9 mouse cellular contexts compared by ENCODE assay signal in genomic region chr4:121015268-121015659, GRCm38 (mm10). TPM values are rescaled to one million over a fixed set of nuclear protein-coding genes. Genes with fewer than 3 reads are reported as not detected.
DNase-seq lines count a peak whose midpoint lies in the region; ATAC-seq and TF ChIP-seq lines count a peak whose summit lies in the region.
"Had no signal": no experiment of that assay in that cellular context is flagged by ENCODE, and none has a peak within 500 bp of the region (broad histone marks: within the 10 kb centered on the region; RNA-seq: fewer than 3 reads in every experiment).

No protein-coding gene starts in this region.

- no peak for DNase-seq in heart, adult 18-20 months
- no peak for DNase-seq in neural tube, embryonic 10.5 days (ENCODE audit: extremely low spot score, low spot score)
- no peak for DNase-seq in stomach, postnatal 0 days (ENCODE audit: low spot score)
- no peak for DNase-seq in layer of hippocampus, adult 8-10 months (ENCODE audit: low spot score in 2 of 2)
- no peak for DNase-seq in adrenal gland, postnatal 14 days

- WGBS in heart, embryonic 12.5 days = 77% methylated on average over 7 of the region's 7 CpGs
- 84% methylated on average over 7 of the region's 7 CpGs for WGBS in neural tube, embryonic 12.5 days
- 82% methylated on average over 7 of the region's 7 CpGs for WGBS in limb, embryonic 13.5 days
- WGBS in stomach, postnatal 0 days = 67% methylated on average over 7 of the region's 7 CpGs

- 0 out of 2 replicates have a peak overlapping the region, but pooled peaks have one; percentile 13 for H3K4me3 ChIP-seq in heart, embryonic 12.5 days
- H3K4me3 ChIP-seq in neural tube, embryonic 12.5 days = no peak overlapping the region
- peak overlapping the region; percentile 95; the same call in 1 of the 2 replicates for H3K4me3 ChIP-seq in limb, embryonic 13.5 days
- H3K4me3 ChIP-seq in stomach, postnatal 0 days (ENCODE audit: low read depth, low read length) = no peak overlapping the region; the same call in 1 of the 2 replicates

- no peak for ATAC-seq in heart, embryonic 12.5 days (ENCODE audit: insufficient number of reproducible peaks, low FRiP score)
- no peak for ATAC-seq in neural tube, embryonic 12.5 days (ENCODE audit: low FRiP score, low read depth)
- no peak for ATAC-seq in limb, embryonic 13.5 days (ENCODE audit: low FRiP score, low read depth)
- no peak for ATAC-seq in stomach, postnatal 0 days (ENCODE audit: low FRiP score, low TSS enrichment)

- peaks cover 42% of the 10 kb centered on the region for H3K4me1 ChIP-seq in heart, embryonic 12.5 days (replicated peaks)
- peaks cover 11% of the 10 kb centered on the region for H3K4me1 ChIP-seq in neural tube, embryonic 12.5 days
- peaks cover 31% of the 10 kb centered on the region for H3K4me1 ChIP-seq in limb, embryonic 13.5 days
- no peaks in the 10 kb centered on the region for H3K4me1 ChIP-seq in stomach, postnatal 0 days (replicated peaks; ENCODE audit: control insufficient read depth, insufficient read depth)

- no peaks in the 10 kb centered on the region for H3K27me3 ChIP-seq in heart, embryonic 12.5 days (replicated peaks)
- H3K27me3 ChIP-seq in neural tube, embryonic 12.5 days (replicated peaks) = no peaks in the 10 kb centered on the region
- H3K27me3 ChIP-seq in limb, embryonic 13.5 days = no peaks in the 10 kb centered on the region
- no peaks in the 10 kb centered on the region for H3K27me3 ChIP-seq in stomach, postnatal 0 days (ENCODE audit: control insufficient read depth, insufficient read depth, low read length)

- no peak for TF ChIP-seq EP300 in stomach, postnatal 0 days (optimal IDR thresholded peaks at IDR 0.05)

- no peak for TF ChIP-seq CTCF in stomach, postnatal 0 days (IDR thresholded peaks at IDR 0.05; ENCODE audit: low read depth)

- no peak overlapping the region for H3K27ac ChIP-seq in heart, embryonic 12.5 days (ENCODE audit: poor library complexity, severe bottlenecking)
- no peak overlapping the region for H3K27ac ChIP-seq in neural tube, embryonic 12.5 days
- H3K27ac ChIP-seq in limb, embryonic 13.5 days = no peak overlapping the region
- H3K27ac ChIP-seq in stomach, postnatal 0 days (replicated peaks) = no peak overlapping the region

- H3K9me3 ChIP-seq in heart, embryonic 12.5 days (replicated peaks) = no peaks in the 10 kb centered on the region
- H3K9me3 ChIP-seq in neural tube, embryonic 12.5 days = no peaks in the 10 kb centered on the region
- H3K9me3 ChIP-seq in limb, embryonic 13.5 days = no peaks in the 10 kb centered on the region
- no peaks in the 10 kb centered on the region for H3K9me3 ChIP-seq in stomach, postnatal 0 days (ENCODE audit: control insufficient read depth, low read length)

- H3K4me2 ChIP-seq in heart, embryonic 12.5 days = peak overlapping the region; percentile 45
- peak overlapping the region; percentile 93 for H3K4me2 ChIP-seq in neural tube, embryonic 12.5 days (replicated peaks)
- peak overlapping the region; percentile 95; the same call in 1 of the 2 replicates for H3K4me2 ChIP-seq in limb, embryonic 13.5 days (replicated peaks)
- 0 out of 2 replicates have a peak overlapping the region, but pooled peaks have one; percentile 0 for H3K4me2 ChIP-seq in stomach, postnatal 0 days (replicated peaks; ENCODE audit: low read depth)

- no peaks in the 10 kb centered on the region for H3K36me3 ChIP-seq in heart, embryonic 12.5 days
- no peaks in the 10 kb centered on the region for H3K36me3 ChIP-seq in neural tube, embryonic 12.5 days
- no peaks in the 10 kb centered on the region for H3K36me3 ChIP-seq in limb, embryonic 13.5 days
- H3K36me3 ChIP-seq in stomach, postnatal 0 days (ENCODE audit: control insufficient read depth, insufficient read depth, low read length) = no peaks in the 10 kb centered on the region

- H3K9ac ChIP-seq in heart, embryonic 12.5 days = no peak overlapping the region; the same call in 1 of the 2 replicates
- H3K9ac ChIP-seq in neural tube, embryonic 12.5 days = no peak overlapping the region
- no peak overlapping the region for H3K9ac ChIP-seq in limb, embryonic 13.5 days
- H3K9ac ChIP-seq in stomach, postnatal 0 days (ENCODE audit: low read length) = no peak overlapping the region

RNA-seq across cellular contexts. Expression of gene Smap2, which starts 1.8 kb away (rescaled TPM):
- polyA plus RNA-seq in heart, embryonic 12.5 days (2016; fragmentation: Nextera tagmentation; extraction: Ambion mirVana) = 19.6 and 21.1 TPM in 2 replicates
- total RNA-seq in heart, adult 18-20 months (2021) = 10 to 100 TPM; 43.8 to 51.5 TPM
- polyA plus RNA-seq in neural tube, embryonic 12.5 days (2016; fragmentation: Nextera tagmentation; extraction: Ambion mirVana) = 39.0 and 44.5 TPM in 2 replicates
- 13.4 and 13.5 TPM in 2 replicates for polyA plus RNA-seq in limb, embryonic 13.5 days (2015; fragmentation: Nextera tagmentation; extraction: Ambion mirVana)
- polyA plus RNA-seq in stomach, postnatal 0 days (2015; fragmentation: Nextera tagmentation; extraction: Ambion mirVana) = 16.1 and 17.3 TPM in 2 replicates
- total RNA-seq in layer of hippocampus, adult 8-10 months (2022) = 100 to 1,000 TPM; 151 to 166 (median 157) TPM
- total RNA-seq in adrenal gland, postnatal 14 days (2021) = 31.5 and 42.3 TPM in 2 replicates

RNA-seq across cellular contexts. Expression of gene Col9a2, which starts 23.9 kb away (rescaled TPM):
- 10.9 and 11.6 TPM in 2 replicates for polyA plus RNA-seq in heart, embryonic 12.5 days (2016; fragmentation: Nextera tagmentation; extraction: Ambion mirVana)
- total RNA-seq in heart, adult 18-20 months (2021) = under 1 TPM in 1 of 2 experiments, not detected in 1; 0.41 TPM
- 18.0 and 22.9 TPM in 2 replicates for polyA plus RNA-seq in neural tube, embryonic 12.5 days (2016; fragmentation: Nextera tagmentation; extraction: Ambion mirVana)
- polyA plus RNA-seq in limb, embryonic 13.5 days (2015; fragmentation: Nextera tagmentation; extraction: Ambion mirVana) = 100 and 116 TPM in 2 replicates
- polyA plus RNA-seq in stomach, postnatal 0 days (2015; fragmentation: Nextera tagmentation; extraction: Ambion mirVana) = 5.7 and 7.6 TPM in 2 replicates
- total RNA-seq in layer of hippocampus, adult 8-10 months (2022) = 1 to 10 TPM; 4.1 to 5.7 (median 5.0) TPM
- total RNA-seq in adrenal gland, postnatal 14 days (2021) = 1.0 and 1.1 TPM in 2 replicates
- total RNA-seq: neutrophil, adult 5-6 weeks had no signal

Comparison
In these comparisons a context has a peak if more than half of its experiments do, and no peak if none do; other contexts are left out.
1. H3K4me2 ChIP-seq: peak in every context shown above with its lines; median percentile 95 in limb, embryonic 13.5 days; 93 in neural tube, embryonic 12.5 days; 45 in heart, embryonic 12.5 days; 0 in stomach, postnatal 0 days.
2. H3K4me3 ChIP-seq: peak in heart, embryonic 12.5 days (single experiment) and limb, embryonic 13.5 days (single experiment); none in neural tube, embryonic 12.5 days (single experiment) and stomach, postnatal 0 days (single experiment).